Mouse (Mus musculus) gonadal fat pad, adult 2 months (tissue): Measurements from ENCODE around the gene Crybb1. TPM values are rescaled to one million over a fixed set of nuclear protein-coding genes. Genes with fewer than 3 reads are reported as not detected.

Experiments
- DNase-seq: peaks from one replicate; pipeline ENCODE4 v3.0.0-alpha.2; 2012; ENCODE audit warnings: low read depth
- polyA plus RNA-seq: library from polyadenylated mRNA; depleted of rRNA; stranded (reverse); fragments of >200 nt; gene quantifications from 2 replicates; pipeline ENCODE4 v1.2.3, GENCODE M21; 2012; rRNA removed

Crybb1 gene
- polyA plus RNA-seq, 1 experiment: 7.3 TPM

- DNase-seq: no peak
Observed at GRCm38 (mm10) chr5:112302310-112302709, 46.7 kb downstream of the Crybb1 start.

DNA sequence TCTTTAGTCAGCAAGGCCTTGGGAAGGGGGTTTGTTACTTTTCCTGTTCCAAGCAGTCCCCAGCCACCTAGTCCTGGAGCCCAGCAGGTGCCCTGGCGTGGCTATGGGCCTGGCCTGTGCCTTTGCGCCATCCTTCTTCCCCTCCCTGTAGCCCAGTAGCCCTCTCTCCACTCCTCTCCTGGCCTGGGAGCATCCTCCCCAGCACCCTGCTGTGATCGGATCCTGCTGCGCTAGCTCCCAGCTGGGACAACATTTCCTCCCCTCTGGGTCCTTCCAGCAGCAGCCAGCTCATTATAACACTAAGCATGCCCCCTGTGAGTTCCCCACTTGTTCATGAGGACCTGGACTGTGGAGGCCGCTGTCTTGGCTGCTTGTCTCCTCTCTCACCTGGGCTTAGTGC lies 50.2 kb downstream of the Crybb1 start:
- DNase-seq: no peak

DNA sequence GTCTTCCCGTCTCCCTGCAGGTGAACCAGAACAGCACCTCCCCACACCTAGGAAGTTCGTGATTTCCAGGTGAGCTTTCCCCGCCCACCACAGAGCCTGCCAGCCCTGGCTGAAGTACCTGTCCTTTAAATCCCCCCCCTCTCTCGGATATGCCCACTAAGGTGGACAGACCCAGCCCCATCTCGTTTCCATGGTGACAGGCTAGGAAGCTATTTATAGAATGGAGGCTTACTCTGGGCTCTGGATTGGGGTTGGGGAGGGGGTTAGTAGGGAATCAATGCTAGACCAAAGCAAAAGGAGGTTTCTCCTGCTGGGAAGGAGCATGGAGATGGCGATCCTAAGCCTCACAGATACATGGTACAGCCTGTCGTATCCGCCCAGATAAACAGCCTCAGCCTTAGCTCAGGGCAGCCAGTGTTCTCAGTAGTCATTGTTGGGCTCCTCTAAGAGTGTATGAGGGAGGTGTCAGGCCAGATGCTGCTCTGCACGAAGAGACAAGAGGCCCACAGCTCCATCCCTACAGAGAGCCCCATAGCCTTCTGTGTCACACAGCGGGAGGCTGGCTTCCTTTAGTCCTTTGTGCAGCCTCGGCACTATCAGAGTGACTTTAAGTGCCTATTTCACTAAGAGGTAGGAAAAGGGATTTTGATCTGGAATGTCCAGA lies 57.7 kb downstream of the Crybb1 start:
- no peak for DNase-seq

DNA sequence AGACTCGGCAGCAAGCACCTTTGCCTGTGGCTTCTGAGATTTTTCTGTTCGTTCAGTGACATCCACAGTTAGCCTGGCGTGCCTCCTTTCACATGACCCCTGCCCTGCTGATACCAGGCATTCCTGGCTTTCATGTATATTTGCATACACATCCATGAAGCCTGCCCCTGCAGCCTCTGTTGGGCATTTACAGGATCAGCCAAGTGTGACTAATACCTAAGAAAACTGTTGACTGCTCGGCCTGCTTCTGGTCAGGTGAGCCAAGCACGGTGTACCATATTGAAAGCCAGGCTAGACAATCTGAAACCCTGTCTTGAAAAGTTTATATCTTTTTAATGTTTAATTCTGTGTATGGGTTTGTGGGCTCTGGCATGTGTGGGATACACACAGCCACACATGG lies 60.9 kb downstream of the Crybb1 start:
- DNase-seq: no peak

DNA sequence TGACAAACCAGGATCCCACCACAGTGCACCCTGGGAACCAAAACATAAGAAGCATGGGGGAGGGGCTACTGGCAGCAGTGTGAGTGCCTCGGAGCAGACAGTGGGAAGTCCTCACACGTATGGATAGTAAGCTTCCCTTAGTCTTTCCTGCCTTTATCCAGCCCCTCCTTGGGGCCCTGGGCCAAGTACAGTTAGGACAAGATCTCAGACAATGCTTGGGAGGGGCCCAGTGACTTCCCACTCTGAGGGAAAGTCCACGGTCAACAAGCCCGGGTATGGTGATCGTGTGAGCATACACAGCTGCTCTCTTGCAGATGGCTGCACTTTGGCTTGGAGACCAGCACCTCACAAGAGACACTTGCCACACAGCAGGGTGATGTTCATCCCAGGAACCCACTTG lies 61.7 kb downstream of the Crybb1 start:
- no peak for DNase-seq

Other genes with a start within 250 kb of the Crybb1 start
- 309 and 372 TPM in 2 replicates for gene Cryba4, start 3.3 kb upstream of the Crybb1 start, polyA plus RNA-seq
- gene Tpst2, start 20.9 kb downstream of the Crybb1 start, polyA plus RNA-seq: 243 and 387 TPM in 2 replicates
- gene Tfip11, start 70.5 kb downstream of the Crybb1 start, polyA plus RNA-seq: 28.0 and 29.1 TPM in 2 replicates
- 35.1 and 45.8 TPM in 2 replicates for gene Srrd, start 87.2 kb downstream of the Crybb1 start, polyA plus RNA-seq
- 28.6 and 34.0 TPM in 2 replicates for gene Hps4, start 87.3 kb downstream of the Crybb1 start, polyA plus RNA-seq
- gene Gm6583, start 100.2 kb downstream of the Crybb1 start, polyA plus RNA-seq: 0.05 TPM in 1 of 2 replicates, not detected in the other
- gene Asphd2, start 139.1 kb downstream of the Crybb1 start, polyA plus RNA-seq: 0.82 and 0.91 TPM in 2 replicates
- 0.04 and 0.06 TPM in 2 replicates for gene Gm6588, start 193.6 kb downstream of the Crybb1 start, polyA plus RNA-seq